Mouse (Mus musculus): ENCODE measurements around the gene Gm13084.
"Not testable (repeated sequence)": the region's sequence is repeated elsewhere in the genome, so short reads cannot be mapped to it uniquely, and the experiment has no call there.

Gene Gm13084

DNA sequence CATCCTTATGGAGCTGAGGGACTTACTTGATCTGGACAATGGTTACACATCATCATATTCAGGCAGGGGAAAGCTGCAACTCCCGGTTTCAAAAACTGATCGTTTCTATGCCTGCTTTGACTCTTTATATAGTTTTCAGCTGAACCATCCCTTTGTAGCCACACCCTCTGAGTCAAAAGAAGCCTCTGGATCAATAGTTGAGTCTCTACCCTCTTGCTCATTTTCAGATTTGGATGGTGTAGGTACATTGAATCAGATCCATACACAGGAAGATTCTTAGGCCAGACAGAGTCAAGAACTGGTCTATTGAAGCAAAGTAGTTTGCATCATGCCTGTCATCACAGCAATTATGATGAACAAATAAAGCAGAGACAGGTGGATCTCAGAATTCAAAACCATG lies at the start of gene Gm13084:
Gene Gm13084, minus strand, starts transcription at position 101 of the 400 bp plus-strand sequence.
- no peak for DNase-seq

DNA sequence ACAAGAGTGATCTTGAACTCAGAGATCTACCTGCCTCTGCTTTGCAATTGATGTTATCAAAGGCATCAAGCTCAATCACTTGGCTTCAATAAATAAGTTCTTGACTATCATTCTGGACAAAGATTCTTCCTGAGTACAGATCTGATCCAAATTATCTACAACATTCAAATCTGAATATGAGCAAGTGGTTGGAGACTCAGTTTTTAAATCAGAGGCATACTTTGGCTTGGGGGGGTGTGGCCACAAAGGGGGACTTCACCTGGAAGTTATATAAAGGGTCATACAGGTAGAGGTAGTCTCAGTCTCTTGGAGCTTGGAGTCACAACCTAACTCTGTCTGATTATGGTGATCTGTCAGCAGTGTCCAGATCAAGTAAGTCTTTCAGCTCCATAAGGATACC lies 30.3 kb upstream of the Gm13084 start, which contains the start of gene Gm13103:
Gene Gm13103, plus strand, starts transcription at position 301 of the 400 bp plus-strand sequence.
- not testable (repeated sequence) for DNase-seq

GRCm38 (mm10) chr4:143789052-143789451 lies 26.8 kb downstream of the Gm13084 start, which contains the start of gene Gm13023:
TSS of gene Gm13023 (plus strand) at chr4:143789352.
- DNase-seq: not testable (repeated sequence)
